Mouse (Mus musculus) retina, adult 2 months (tissue): ENCODE measurements at regions not wholly inside any gene's neighbourhood (a gene's known extent, or its start where the extent isn't known, plus 50 kb on each side); places are given as distances from the start of the nearest gene placed in this dataset.
"Not testable (repeated sequence)": the region's sequence is repeated elsewhere in the genome, so short reads cannot be mapped to it uniquely, and the experiment has no call there.

Source experiments
- DNase-seq: peaks from one replicate; pipeline ENCODE4 v3.0.0-alpha.2; 2012; ENCODE audit warnings: low read depth, low spot score

GRCm38 (mm10) chr11:114485429-114485828 lies 182.9 kb upstream of the Rpl38 start:
- DNase-seq, result no peak

GRCm38 (mm10) chr11:114484668-114484953 lies 183.7 kb upstream of the Rpl38 start:
- DNase-seq, result no peak

DNA sequence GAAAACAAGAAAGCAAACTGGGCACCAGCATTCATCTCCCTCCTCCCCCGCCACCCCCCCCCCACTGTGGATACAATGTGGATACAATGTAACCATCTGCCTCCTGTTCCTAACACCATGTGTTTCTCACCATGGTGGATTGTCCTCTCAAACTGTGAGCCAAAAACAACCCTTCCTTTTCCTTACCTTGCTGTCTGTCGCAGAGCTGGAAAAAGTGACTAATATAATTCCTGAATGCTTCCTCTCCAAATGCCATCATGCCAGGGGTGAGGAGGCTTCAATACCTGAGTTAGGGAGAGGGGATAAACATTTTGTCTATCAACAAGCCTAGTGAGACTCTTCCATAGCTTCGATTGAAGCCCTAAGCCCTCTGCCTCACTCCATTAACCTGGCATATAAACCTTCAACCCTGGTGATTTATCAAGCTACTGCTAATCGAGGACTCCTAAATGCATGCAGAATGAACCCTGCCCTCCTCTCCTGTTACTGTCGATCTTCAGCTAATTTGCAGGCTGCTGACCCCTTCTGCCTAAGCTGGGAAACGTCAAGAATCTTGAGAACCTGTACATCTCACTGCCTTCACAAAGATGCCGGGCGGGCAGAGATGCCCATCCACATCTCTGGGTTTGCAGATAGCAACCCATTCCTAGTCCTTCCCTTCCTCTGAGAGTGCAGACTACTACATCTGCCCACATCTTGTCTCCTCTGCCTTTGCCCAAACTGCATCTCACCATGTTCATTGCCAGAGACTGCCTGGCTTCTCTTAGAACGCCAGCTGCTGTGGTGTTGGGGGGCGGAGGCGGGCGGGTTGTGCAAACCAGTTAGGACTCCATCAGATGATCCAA lies 184.3 kb upstream of the Rpl38 start:
- DNase-seq, result no peak

- not testable (repeated sequence) for DNase-seq
Measured at GRCm38 (mm10) chr11:114483350-114483749, 185.0 kb upstream of the Rpl38 start.

DNA sequence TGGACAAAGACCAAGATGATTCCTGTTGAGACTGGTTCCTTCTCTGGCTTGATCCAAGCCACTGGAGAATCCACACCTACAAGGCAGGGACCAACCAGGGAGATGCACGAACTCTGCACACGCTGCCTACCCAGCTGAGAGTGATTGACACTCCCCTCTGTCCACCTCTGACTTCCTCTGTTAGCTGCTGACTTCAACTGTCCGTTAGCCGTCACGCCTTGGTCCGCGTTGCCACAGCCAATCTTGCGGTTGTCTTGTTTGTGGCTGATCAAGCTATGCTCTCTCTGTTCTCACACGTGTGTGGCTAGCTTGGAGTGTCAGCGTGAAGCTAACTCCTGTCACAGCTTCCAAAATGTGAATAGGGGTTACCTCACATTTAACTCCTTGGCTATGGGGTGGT lies 186.3 kb upstream of the Rpl38 start:
- DNase-seq, result no peak

DNA sequence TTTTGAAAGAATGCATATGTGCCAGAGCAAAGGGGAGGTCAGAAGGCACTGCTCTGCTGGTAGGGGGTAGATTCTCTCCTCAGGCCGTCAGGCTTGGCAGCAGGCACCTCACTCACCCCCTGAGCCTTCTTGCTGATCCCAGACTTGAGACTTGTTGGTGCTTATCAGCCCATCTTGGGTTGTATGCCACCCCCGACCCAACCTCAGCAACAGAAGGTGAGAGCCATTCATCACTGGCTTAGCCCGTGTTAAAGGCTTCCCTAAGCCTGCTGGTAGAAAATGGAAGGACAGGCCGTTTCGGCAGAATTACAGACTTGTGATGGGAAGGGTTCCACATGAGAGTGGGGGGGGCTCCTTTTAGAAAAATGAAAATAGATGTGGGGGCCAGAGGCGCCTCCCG lies 187.3 kb upstream of the Rpl38 start:
- no peak for DNase-seq

DNA sequence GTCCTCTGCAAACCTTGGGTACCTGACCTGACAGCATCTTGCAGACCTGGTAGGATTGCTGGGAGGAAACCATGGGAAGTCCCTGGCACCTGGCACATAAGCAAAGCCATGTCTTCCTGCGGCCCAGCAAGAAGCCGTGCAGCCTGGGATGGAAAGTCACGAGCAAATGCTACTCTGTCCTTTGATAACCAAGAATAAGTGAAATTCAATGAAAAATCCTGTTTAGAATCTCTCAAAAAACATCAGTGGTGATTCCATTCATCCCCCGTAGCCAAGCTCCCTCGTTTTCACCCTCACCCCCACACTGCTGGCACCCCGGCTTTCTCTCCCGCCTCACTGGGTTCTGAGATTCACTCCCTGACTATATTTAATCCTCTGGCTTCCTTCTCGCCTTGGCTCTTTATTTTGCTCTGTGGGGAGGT lies 188.2 kb upstream of the Rpl38 start:
- no peak for DNase-seq

GRCm38 (mm10) chr11:114478736-114479135 lies 189.6 kb upstream of the Rpl38 start:
- DNase-seq, result no peak

DNA sequence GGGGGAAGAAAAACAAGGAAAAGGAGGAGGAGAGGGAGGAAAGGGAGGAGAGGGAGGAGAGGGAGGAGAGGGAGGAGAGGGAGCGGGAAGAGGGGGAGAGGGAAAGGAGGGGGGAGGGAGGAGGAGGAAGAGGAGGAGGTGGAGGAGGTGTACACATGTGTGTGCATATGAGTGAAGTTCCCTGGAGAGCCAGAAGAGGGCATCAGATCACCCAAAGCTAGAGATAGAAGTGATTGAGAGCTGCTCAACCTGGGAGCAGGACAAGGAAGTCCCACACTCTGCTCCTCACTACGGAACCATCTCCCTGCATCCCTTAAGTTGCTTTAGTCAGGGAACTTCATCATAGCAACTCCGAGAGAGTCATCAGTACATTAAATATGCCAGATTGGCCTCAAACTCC lies 191.0 kb upstream of the Rpl38 start:
- DNase-seq, result no peak

- DNase-seq, result no peak
Measured at GRCm38 (mm10) chr11:114472501-114473260, 195.6 kb upstream of the Rpl38 start.

GRCm38 (mm10) chr11:114468394-114468793 lies 199.9 kb upstream of the Rpl38 start:
- no peak for DNase-seq

- no peak for DNase-seq
Measured at GRCm38 (mm10) chr11:114467803-114468202, 200.5 kb upstream of the Rpl38 start.

DNA sequence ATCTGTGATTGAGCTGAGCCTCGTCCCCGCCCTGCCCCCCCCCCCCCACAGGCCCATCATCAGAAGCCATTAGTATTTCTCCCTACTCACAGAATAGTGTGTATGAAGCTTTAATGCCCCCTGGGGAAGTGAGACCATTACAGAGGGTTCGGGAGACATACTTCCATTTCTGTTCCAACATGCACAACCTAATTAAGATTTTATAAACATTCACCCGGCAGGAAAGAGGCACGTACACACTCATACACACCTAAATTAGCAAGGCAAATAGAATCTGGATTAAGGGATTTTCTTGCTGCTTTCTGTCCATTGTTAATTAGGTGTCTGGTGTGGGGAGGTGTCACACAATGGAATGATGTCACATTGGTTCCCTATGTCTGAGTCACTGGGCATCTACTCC lies 202.8 kb upstream of the Rpl38 start:
- DNase-seq, result no peak

DNA sequence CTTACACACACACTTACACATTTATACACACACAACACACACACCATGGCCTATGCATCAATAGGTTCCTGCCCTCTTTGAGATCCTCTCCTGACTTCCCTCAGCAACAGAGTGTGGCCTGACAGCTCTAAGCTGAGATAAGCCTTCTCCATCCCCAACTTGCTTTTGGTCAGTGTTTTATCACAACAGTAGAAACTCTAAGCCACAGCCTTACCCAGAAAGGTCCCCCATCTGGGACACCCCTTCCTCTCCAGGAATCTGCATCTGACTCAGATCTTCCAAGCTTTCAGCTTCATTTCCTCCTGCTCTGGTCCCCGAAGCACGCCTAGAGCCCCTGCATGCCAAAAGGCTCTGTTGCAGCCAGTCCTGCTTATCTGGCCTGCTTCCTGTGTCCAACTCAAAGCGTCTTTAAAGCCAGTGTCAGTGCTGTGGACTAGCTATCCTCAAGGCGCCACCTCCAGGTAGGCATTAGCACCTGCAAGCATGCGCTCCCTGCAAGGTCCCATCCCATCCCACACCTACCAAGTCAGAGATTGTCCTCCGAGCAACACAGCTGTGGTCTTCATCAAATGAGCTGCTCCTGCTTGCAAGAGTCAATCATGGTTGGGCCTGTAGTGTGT lies 205.5 kb upstream of the Rpl38 start:
- DNase-seq, result no peak

GRCm38 (mm10) chr11:114454876-114455330 lies 213.4 kb upstream of the Rpl38 start:
- DNase-seq, result no peak

GRCm38 (mm10) chr11:114448776-114449401 lies 219.4 kb upstream of the Rpl38 start:
- DNase-seq, result no peak

- DNase-seq, result no peak
Measured at GRCm38 (mm10) chr11:114447461-114447847, 220.9 kb upstream of the Rpl38 start.

DNA sequence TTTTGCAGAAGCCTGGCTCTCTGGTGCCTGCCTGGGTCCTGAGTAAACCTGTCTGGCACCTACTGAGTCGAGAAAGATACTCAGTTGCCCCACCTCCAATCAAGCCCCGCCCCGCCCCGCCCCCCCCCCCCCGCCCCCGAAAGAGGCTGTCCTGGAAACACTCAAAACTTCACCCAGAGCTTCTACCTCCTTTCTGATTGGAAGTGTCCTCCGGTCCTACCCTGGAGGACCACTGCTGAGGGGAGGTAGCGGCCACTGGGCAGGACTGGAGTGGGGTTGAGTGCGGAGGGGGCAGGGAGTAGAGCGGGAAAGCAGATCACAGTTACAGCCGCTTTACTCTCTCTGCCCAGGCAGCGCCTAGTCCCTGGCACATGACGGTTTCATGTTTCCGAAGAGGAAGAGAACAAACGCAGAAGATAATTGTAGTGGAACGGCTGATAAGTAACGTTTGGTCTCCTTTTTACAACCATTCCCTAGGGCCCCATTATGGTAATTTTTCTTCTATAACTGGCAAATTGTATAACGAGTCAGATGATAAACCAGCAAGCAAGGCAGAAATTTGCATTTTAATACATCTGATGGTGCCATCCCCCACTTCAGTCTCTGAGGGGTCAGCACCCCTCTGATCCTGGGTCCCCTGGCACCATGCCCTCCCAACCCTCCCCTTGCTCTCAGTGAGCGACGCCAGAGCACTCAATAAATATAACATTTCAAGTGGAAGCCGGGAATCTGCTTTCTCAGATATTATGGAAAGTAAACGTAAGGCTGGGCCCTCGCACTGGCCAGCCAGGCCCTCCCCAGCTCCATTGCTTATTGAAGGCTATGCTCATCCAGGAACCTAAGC lies 221.5 kb upstream of the Rpl38 start:
- DNase-seq, result no peak

- DNase-seq, result no peak
Measured at GRCm38 (mm10) chr11:114446075-114446616, 222.2 kb upstream of the Rpl38 start.

GRCm38 (mm10) chr11:114444211-114444610 lies 224.1 kb upstream of the Rpl38 start:
- DNase-seq, result no peak

DNA sequence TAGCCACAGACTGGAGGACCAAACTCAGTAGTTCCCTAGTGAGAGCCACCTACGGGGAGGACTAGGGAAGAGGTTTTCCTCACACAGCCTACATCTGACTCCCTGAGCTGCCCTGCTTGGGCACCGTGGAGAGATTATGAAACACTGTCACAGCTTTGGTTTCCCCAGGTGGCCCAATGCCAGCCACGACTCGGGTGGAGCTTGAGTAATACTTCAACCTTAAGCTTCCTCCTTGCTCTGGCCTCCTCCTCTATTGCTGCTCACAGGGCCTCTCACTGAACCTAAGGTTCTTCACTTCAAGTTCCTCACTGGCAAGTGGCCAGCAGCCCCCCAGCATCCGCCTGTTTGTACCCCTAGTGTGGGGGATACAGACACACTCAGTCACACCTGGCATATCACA lies 224.9 kb upstream of the Rpl38 start:
- DNase-seq, result no peak
